Mouse (Mus musculus) CH12.LX (cell line): ENCODE data around the gene Olfr221. TPM values are rescaled to one million over a fixed set of nuclear protein-coding genes. Genes with fewer than 3 reads are reported as not detected.

Experiments used
- DNase-seq: peaks from one replicate; pipeline ENCODE4 v3.0.0-alpha.2; 2013; ENCODE audit errors: extremely low read depth
- H3K27ac ChIP-seq: 2 replicates; pipeline ENCODE4 v1.5.1; 2012; ENCODE audit warnings: low read depth, mild to moderate bottlenecking, control low read depth, moderate library complexity; ENCODE audit not compliant: insufficient read depth
- H3K27me3 ChIP-seq: replicated peaks from 2 replicates; pipeline ENCODE3; 2012; ENCODE audit warnings: inconsistent platforms
- H3K36me3 ChIP-seq, 2 experiments: replicated peaks in 1 of 2; 2 replicates each; pipeline versions ENCODE3 to v1.6.1; 2012; ENCODE audit warnings: inconsistent platforms in 1 of 2, low read length in 1 of 2, mild to moderate bottlenecking in 1 of 2, mixed read lengths in 1 of 2, moderate library complexity in 1 of 2; ENCODE audit not compliant: control insufficient read depth in 1 of 2, insufficient read depth in 1 of 2
- H3K4me1 ChIP-seq, 2 experiments: 2 replicates each; pipeline ENCODE4 v1.6.1; 2012; ENCODE audit warnings: inconsistent platforms in 1 of 2, moderate library complexity in 1 of 2; ENCODE audit not compliant: insufficient read depth in 2 of 2, control insufficient read depth in 1 of 2
- H3K4me2 ChIP-seq: 2 replicates; pipeline ENCODE4 v1.6.1; 2012; ENCODE audit warnings: low read depth, mild to moderate bottlenecking, control low read depth; ENCODE audit not compliant: poor library complexity, insufficient read depth, severe bottlenecking
- H3K4me3 ChIP-seq, 3 experiments: fragments of 150-350 bp in 1 of 3; sonication (generic) in 1 of 3; replicated peaks in 1 of 3; 2 replicates each; pipeline versions ENCODE3 to v1.5.1; 2011 to 2012; ENCODE audit warnings: low read depth in 2 of 3, low read length in 2 of 3, mild to moderate bottlenecking in 2 of 3, moderate library complexity in 2 of 3, control low read depth in 1 of 3, improper control_type of control experiment in 1 of 3, inconsistent platforms in 1 of 3, mixed read lengths in 1 of 3; ENCODE audit not compliant: poor library complexity in 1 of 3
- H3K79me2 ChIP-seq: replicated peaks from 2 replicates; pipeline ENCODE4 v1.6.1; 2012; ENCODE audit warnings: mild to moderate bottlenecking, moderate library complexity; ENCODE audit not compliant: control insufficient read depth, poor library complexity, insufficient read depth, severe bottlenecking; ENCODE audit errors: extremely low read depth
- H3K9ac ChIP-seq: 2 replicates; pipeline ENCODE4 v1.6.1; 2012; ENCODE audit warnings: low read depth, mild to moderate bottlenecking, control low read depth, moderate library complexity; ENCODE audit not compliant: insufficient read depth
- H3K9me3 ChIP-seq: replicated peaks from 2 replicates; pipeline ENCODE3; 2012; ENCODE audit warnings: low read length, inconsistent platforms, mixed read lengths
- BHLHE40 ChIP-seq: IDR thresholded peaks from 2 replicates; pipeline ENCODE4 v1.6.1; 2011; ENCODE audit warnings: mild to moderate bottlenecking, low read depth, low read length, improper control_type of control experiment
- CHD1 ChIP-seq: IDR thresholded peaks from 2 replicates; pipeline ENCODE4 v1.6.1; 2012; ENCODE audit warnings: low read depth, low read length, improper control_type of control experiment, inconsistent platforms
- CHD2 ChIP-seq: IDR thresholded peaks from 2 replicates; pipeline ENCODE4 v1.6.1; 2011; ENCODE audit warnings: low read length, improper control_type of control experiment
- CTCF ChIP-seq, 2 experiments: IDR thresholded peaks in 1 of 2; conservative IDR thresholded peaks in 1 of 2; 2 replicates each; pipeline ENCODE4 v1.5.1; 2011 to 2012; ENCODE audit warnings: low read depth in 2 of 2, low read length in 2 of 2, improper control_type of control experiment in 1 of 2, inconsistent platforms in 1 of 2, mild to moderate bottlenecking in 1 of 2, moderate library complexity in 1 of 2
- ELF1 ChIP-seq: IDR thresholded peaks from 2 replicates; pipeline ENCODE4 v1.6.1; 2014; ENCODE audit warnings: low read depth, mild to moderate bottlenecking, inconsistent platforms, low read length, improper control_type of control experiment
- EP300 ChIP-seq: IDR thresholded peaks from 2 replicates; pipeline ENCODE4 v1.6.1; 2011; ENCODE audit warnings: low read length, improper control_type of control experiment
- ETS1 ChIP-seq: conservative IDR thresholded peaks from 2 replicates; pipeline ENCODE4 v1.6.1; 2012; ENCODE audit warnings: low read depth, mild to moderate bottlenecking, inconsistent platforms, low read length, improper control_type of control experiment, moderate library complexity
- HCFC1 ChIP-seq: IDR thresholded peaks from 2 replicates; pipeline ENCODE4 v1.6.1; 2012; ENCODE audit warnings: low read depth, mild to moderate bottlenecking, inconsistent platforms, low read length, improper control_type of control experiment
- IRF4 ChIP-seq: IDR thresholded peaks from 2 replicates; pipeline ENCODE4 v1.6.1; 2014; ENCODE audit warnings: low read depth, mild to moderate bottlenecking, inconsistent platforms, low read length, improper control_type of control experiment
- JUND ChIP-seq: conservative IDR thresholded peaks from 2 replicates; pipeline ENCODE4 v1.6.1; 2011; ENCODE audit warnings: low read depth, low read length, improper control_type of control experiment
- KAT2A ChIP-seq: IDR thresholded peaks from 2 replicates; pipeline ENCODE4 v1.6.1; 2012; ENCODE audit warnings: low read length, improper control_type of control experiment, inconsistent platforms; ENCODE audit not compliant: insufficient replicate concordance
- MAX ChIP-seq: IDR thresholded peaks from 2 replicates; pipeline ENCODE4 v1.6.1; 2011; ENCODE audit warnings: low read length, improper control_type of control experiment
- MEF2A ChIP-seq: IDR thresholded peaks from 2 replicates; pipeline ENCODE4 v1.6.1; 2014; ENCODE audit warnings: low read depth, mild to moderate bottlenecking, inconsistent platforms, low read length, improper control_type of control experiment, borderline replicate concordance
- MXI1 ChIP-seq: IDR thresholded peaks from 2 replicates; pipeline ENCODE4 v1.6.1; 2011; ENCODE audit warnings: mild to moderate bottlenecking, low read depth, low read length, improper control_type of control experiment
- MYC ChIP-seq: IDR thresholded peaks from 2 replicates; pipeline ENCODE4 v1.6.1; 2011; ENCODE audit warnings: low read depth, mild to moderate bottlenecking, improper control_type of control experiment, low read length
- NELFE ChIP-seq: IDR thresholded peaks from 2 replicates; pipeline ENCODE4 v1.6.1; 2011; ENCODE audit warnings: low read depth, low read length, improper control_type of control experiment
- NRF1 ChIP-seq: IDR thresholded peaks from 2 replicates; pipeline ENCODE4 v1.6.1; 2014; ENCODE audit warnings: low read depth, mild to moderate bottlenecking, inconsistent platforms, low read length, improper control_type of control experiment, moderate library complexity
- PAX5 ChIP-seq: IDR thresholded peaks from 2 replicates; pipeline ENCODE4 v1.6.1; 2012; ENCODE audit warnings: low read length, inconsistent platforms, mixed read lengths
- POLR2A ChIP-seq: IDR thresholded peaks from 2 replicates; pipeline ENCODE4 v1.6.1; 2011; ENCODE audit warnings: low read depth, mild to moderate bottlenecking, improper control_type of control experiment, low read length
- RAD21 ChIP-seq: IDR thresholded peaks from 2 replicates; pipeline ENCODE4 v1.6.1; 2011; ENCODE audit warnings: low read depth, mild to moderate bottlenecking, low read length, improper control_type of control experiment, moderate library complexity
- RCOR1 ChIP-seq: conservative IDR thresholded peaks from 2 replicates; pipeline ENCODE4 v1.6.1; 2012; ENCODE audit warnings: low read depth, mild to moderate bottlenecking, inconsistent platforms, low read length, improper control_type of control experiment
- SIN3A ChIP-seq: IDR thresholded peaks from 2 replicates; pipeline ENCODE4 v1.6.1; 2012; ENCODE audit warnings: low read length, improper control_type of control experiment, inconsistent platforms
- SMC3 ChIP-seq: IDR thresholded peaks from 2 replicates; pipeline ENCODE4 v1.6.1; 2011; ENCODE audit warnings: low read depth, low read length, improper control_type of control experiment
- TBP ChIP-seq: conservative IDR thresholded peaks from 2 replicates; pipeline ENCODE4 v1.6.1; 2011; ENCODE audit warnings: low read depth, low read length, improper control_type of control experiment
- UBTF ChIP-seq: IDR thresholded peaks from 2 replicates; pipeline ENCODE4 v1.6.1; 2012; ENCODE audit warnings: low read depth, mild to moderate bottlenecking, inconsistent platforms, low read length, improper control_type of control experiment, moderate library complexity
- USF1 ChIP-seq: IDR thresholded peaks from 2 replicates; pipeline ENCODE4 v1.6.1; 2014; ENCODE audit warnings: low read depth, mild to moderate bottlenecking, inconsistent platforms, low read length, improper control_type of control experiment
- USF2 ChIP-seq: conservative IDR thresholded peaks from 2 replicates; pipeline ENCODE4 v1.6.1; 2011; ENCODE audit warnings: low read depth, low read length, improper control_type of control experiment
- ZC3H11A ChIP-seq: IDR thresholded peaks from 2 replicates; pipeline ENCODE4 v1.6.1; 2012; ENCODE audit warnings: low read depth, mild to moderate bottlenecking, inconsistent platforms, low read length, improper control_type of control experiment
- ZMIZ1 ChIP-seq: IDR thresholded peaks from 2 replicates; pipeline ENCODE4 v1.6.1; 2012; ENCODE audit warnings: low read depth, mild to moderate bottlenecking, inconsistent platforms, low read length, improper control_type of control experiment
- ZNF384 ChIP-seq: IDR thresholded peaks from 2 replicates; pipeline ENCODE4 v1.6.1; 2012; ENCODE audit warnings: low read depth, low read length, improper control_type of control experiment, inconsistent platforms
- dilution Hi-C: fragments of 300-500 bp; cut with MboI; formaldehyde crosslinking; loops from 2 replicates; pipeline ENCODE4 v1.14.3; 2020; ENCODE audit warnings: low sequenced_read_pairs; ENCODE audit not compliant: extremely low pct_unique_long_range_greater_than_20kb, extremely low pct_ligation_motif_present
- in situ Hi-C: fragments of 300-500 bp; cut with MboI; formaldehyde crosslinking; loops from 3 replicates; pipeline ENCODE4 v1.14.3; 2019; ENCODE audit warnings: low sequenced_read_pairs, low pct_ligation_motif_present, low pct_unique_long_range_greater_than_20kb, mixed read lengths
- polyA plus RNA-seq: library from polyadenylated mRNA; unstranded; fragments of >175 nt; gene quantifications from 2 replicates; pipeline ENCODE4 v1.2.1, GENCODE M21; 2012; ENCODE audit warnings: low read depth; ENCODE audit not compliant: insufficient read length
- total RNA-seq, 2 experiments: library from RNA; depleted of rRNA; stranded (reverse); fragments of 300-350 nt in 1 of 2; fragments of >200 nt in 1 of 2; gene quantifications; 2 replicates each; pipeline ENCODE4 v1.2.3; 2012 to 2014

The Olfr221 gene
- total and polyA plus RNA-seq, 3 experiments, result not detected

GRCm38 (mm10) chr14:52020486-52021137, 21.6 kb downstream of the Olfr221 start, which contains the start of gene Zfp219:
TSS of gene Zfp219 (minus strand) at chr14:52020733.
- dilution Hi-C loops (no loop called here), in situ Hi-C loops (loop anchor here (5.0 kb wide), 1 partner anchor 113 kb away; no protein-coding TSS in a partner anchor)
- H3K4me1 ChIP-seq, result peaks cover 23 to 51% of the 10 kb centered on the region in 2 experiments

GRCm38 (mm10) chr14:52019590-52020340, 22.5 kb downstream of the Olfr221 start:
- H3K36me3 ChIP-seq, result peaks cover 0 to 17% of the 10 kb centered on the region in 2 experiments
- no peaks in the 10 kb centered on the region; the same call in 1 of the 2 replicates for H3K79me2 ChIP-seq
- no peaks in the 10 kb centered on the region for H3K9me3 ChIP-seq
- dilution Hi-C loops, result no loop called here
- peak overlapping the region; percentile 72 for H3K4me2 ChIP-seq
- peak overlapping the region; percentile 88 for H3K27ac ChIP-seq
- peak overlapping the region; percentile 67 to 72 (median 71) for H3K4me3 ChIP-seq
- H3K9ac ChIP-seq, result peak overlapping the region; percentile 94
- no peaks in the 10 kb centered on the region for H3K27me3 ChIP-seq
- peaks cover 23 to 55% of the 10 kb centered on the region in 2 experiments for H3K4me1 ChIP-seq
- DNase-seq, result peak; percentile 97
- in situ Hi-C loops, result loop anchor here (5.0 kb wide), 1 partner anchor 112 kb away; no protein-coding TSS in a partner anchor
- peak; percentile 61 for TF ChIP-seq SIN3A
- peak; percentile 68 for TF ChIP-seq MAX
- TF ChIP-seq CTCF (conservative IDR thresholded peaks at IDR 0.05 in 1 of 2, IDR thresholded peaks at IDR 0.05 in 1 of 2; ENCODE audit: low read depth in 2 of 2, low read length in 2 of 2), result peak in 1 of 2 experiments; percentile 66; a peak in 2 of 4 replicates
- no peak for TF ChIP-seq PAX5
- TF ChIP-seq MXI1, result peak; percentile 80
- peak; percentile 80 for TF ChIP-seq ELF1
- no peak; the same call in 1 of the 2 replicates for TF ChIP-seq RCOR1
- no peak; the same call in 1 of the 2 replicates for TF ChIP-seq EP300
- TF ChIP-seq KAT2A, result peak; percentile 89; the same call in 1 of the 2 replicates
- TF ChIP-seq JUND, result no peak
- TF ChIP-seq ZC3H11A, result no peak
- peak; percentile 97 for TF ChIP-seq CHD1
- no peak for TF ChIP-seq SMC3
- TF ChIP-seq ETS1, result 0 out of 2 replicates have a peak, but pooled peaks have one; percentile 34
- peak; percentile 96 for TF ChIP-seq CHD2
- TF ChIP-seq NRF1, result peak; percentile 76
- no peak for TF ChIP-seq ZNF384
- TF ChIP-seq BHLHE40, result peak; percentile 70
- TF ChIP-seq USF1, result peak; percentile 89
- TF ChIP-seq USF2, result peak; percentile 73
- peak; percentile 59; the same call in 1 of the 2 replicates for TF ChIP-seq MYC
- peak; percentile 75 for TF ChIP-seq IRF4
- peak; percentile 49 for TF ChIP-seq NELFE

More at GRCm38 (mm10) chr14:52020486-52021137, 21.6 kb downstream of the Olfr221 start, which contains the start of gene Zfp219:
- DNase-seq, result peak; percentile 92
- Histone ChIP-seq H3K4me3 (peak within 1 kb of the TSS; percentile 67 to 72 (median 71)), H3K9me3 (no peaks in the 10 kb centered on the region), H3K4me2 (peak within 1 kb of the TSS; percentile 72), H3K79me2 (no peaks in the 10 kb centered on the region; the same call in 1 of the 2 replicates), H3K27ac (peak within 1 kb of the TSS; percentile 95), H3K27me3 (no peaks in the 10 kb centered on the region), H3K9ac (peak within 1 kb of the TSS; percentile 94), H3K36me3 (peaks cover 0 to 17% of the 10 kb centered on the region in 2 experiments)
- TF ChIP-seq HCFC1, result no peak
- TF ChIP-seq IRF4, result peak; percentile 52; the same call in 1 of the 2 replicates
- TF ChIP-seq SIN3A, result peak; percentile 63; the same call in 1 of the 2 replicates
- peak; percentile 72 for TF ChIP-seq POLR2A
- TF ChIP-seq SMC3, result peak; percentile 59
- TF ChIP-seq MEF2A, result 0 out of 2 replicates have a peak, but pooled peaks have one; percentile 9
- peak; percentile 58; the same call in 1 of the 2 replicates for TF ChIP-seq TBP
- peak in 1 of 2 experiments; percentile 83; a peak in 2 of 4 replicates for TF ChIP-seq CTCF (conservative IDR thresholded peaks at IDR 0.05 in 1 of 2, IDR thresholded peaks at IDR 0.05 in 1 of 2; ENCODE audit: low read depth in 2 of 2, low read length in 2 of 2)
- TF ChIP-seq RAD21, result peak; percentile 73
- TF ChIP-seq ZMIZ1, result peak; percentile 47; the same call in 1 of the 2 replicates
- no peak; the same call in 1 of the 2 replicates for TF ChIP-seq UBTF
- TF ChIP-seq NELFE, result peak; percentile 42; the same call in 1 of the 2 replicates
- TF ChIP-seq ETS1, result peak; percentile 28; the same call in 1 of the 2 replicates
- no peak; the same call in 1 of the 2 replicates for TF ChIP-seq MXI1
